Mouse (Mus musculus) hindbrain, embryonic 15.5 days (tissue): ENCODE measurements around the gene Ang5. TPM values are rescaled to one million over a fixed set of nuclear protein-coding genes. Genes with fewer than 3 reads are reported as not detected.
A peak's percentile ranks its signal among the peaks of the same experiment; 100 is the strongest.
"Not testable (repeated sequence)": the region's sequence is repeated elsewhere in the genome, so short reads cannot be mapped to it uniquely, and the experiment has no call there.

ENCODE experiments used
- ATAC-seq: fragments of 200-750 bp; cut with Nextera tagmentation; 2 replicates; pipeline ENCODE4 v1.8.0; 2017; ENCODE audit warnings: low read depth, moderate number of reproducible peaks, moderate TSS enrichment; ENCODE audit not compliant: low FRiP score
- H3K27ac ChIP-seq: fragments of 300-500 bp; sonication (generic); replicated peaks from 2 replicates; pipeline ENCODE4 v1.5.1; 2015; ENCODE audit warnings: mild to moderate bottlenecking, inconsistent platforms
- H3K27me3 ChIP-seq: fragments of 300-500 bp; sonication (generic); 2 replicates; pipeline ENCODE4 v1.6.1; 2015; ENCODE audit warnings: control low read depth, inconsistent platforms
- H3K36me3 ChIP-seq: fragments of 300-500 bp; sonication (generic); 2 replicates; pipeline ENCODE4 v1.6.1; 2015; ENCODE audit warnings: control low read depth, inconsistent platforms
- H3K4me1 ChIP-seq: fragments of 300-500 bp; sonication (generic); replicated peaks from 2 replicates; pipeline ENCODE4 v1.6.1; 2015; ENCODE audit warnings: control low read depth, inconsistent platforms
- H3K4me2 ChIP-seq: fragments of 300-500 bp; sonication (generic); 2 replicates; pipeline ENCODE4 v1.6.1; 2015; ENCODE audit warnings: moderate library complexity, mild to moderate bottlenecking, inconsistent platforms
- H3K4me3 ChIP-seq: fragments of 300-500 bp; sonication (generic); 2 replicates; pipeline ENCODE4 v1.5.1; 2015; ENCODE audit warnings: mild to moderate bottlenecking, inconsistent platforms
- H3K9ac ChIP-seq: fragments of 300-500 bp; sonication (generic); 2 replicates; pipeline ENCODE4 v1.6.1; 2015; ENCODE audit warnings: inconsistent platforms
- H3K9me3 ChIP-seq: fragments of 300-500 bp; sonication (generic); 2 replicates; pipeline ENCODE4 v1.6.1; 2016; ENCODE audit warnings: control low read depth, inconsistent platforms
- WGBS: fragments of 180-500 bp; shearing (Covaris S2); methylation state at CpG from one replicate; pipeline ENCODE4 v1.1.7; 2015; 5-methylcytosine and 5-hydroxymethylcytosine counted together
- polyA plus RNA-seq: library from polyadenylated mRNA; unstranded; fragments of >200 nt; fragmentation: Nextera tagmentation; extraction: Ambion mirVana; gene quantifications from 2 replicates; pipeline ENCODE4 v1.2.1, GENCODE M21; 2015

Ang5 gene
- polyA plus RNA-seq = not detected in 2 replicates

GRCm38 (mm10) chr14:43956769-43957168, at the start of gene Ang5:
Gene Ang5 (plus strand): TSS chr14:43957069.
- ATAC-seq, H3K27ac ChIP-seq: not testable (repeated sequence)

GRCm38 (mm10) chr14:43918214-43918613, 38.7 kb upstream of the Ang5 start:
- H3K4me1 ChIP-seq, H3K27me3 ChIP-seq, H3K4me3 ChIP-seq, H3K27ac ChIP-seq, H3K9me3 ChIP-seq, H3K36me3 ChIP-seq, H3K9ac ChIP-seq, H3K4me2 ChIP-seq, ATAC-seq: not testable (repeated sequence)

More at GRCm38 (mm10) chr14:43956769-43957168, at the start of gene Ang5:
- not testable (repeated sequence) for H3K4me3 ChIP-seq, H3K9me3 ChIP-seq, H3K36me3 ChIP-seq, H3K9ac ChIP-seq, H3K27me3 ChIP-seq, H3K4me2 ChIP-seq, H3K4me1 ChIP-seq
- no CpG with 5 or more reads among the region's 2 CpGs for WGBS

- H3K9ac ChIP-seq, H3K27me3 ChIP-seq, H3K4me2 ChIP-seq, H3K4me1 ChIP-seq, H3K27ac ChIP-seq, H3K4me3 ChIP-seq, H3K9me3 ChIP-seq, ATAC-seq, H3K36me3 ChIP-seq: not testable (repeated sequence)
- WGBS = 90% methylated on average over 3 of the region's 3 CpGs
Observed at GRCm38 (mm10) chr14:43923459-43923858, 33.4 kb upstream of the Ang5 start, which contains the start of gene Ear10. Gene Ear10 (minus strand): TSS chr14:43923559.

- not testable (repeated sequence) for H3K27me3 ChIP-seq, H3K4me1 ChIP-seq, H3K9me3 ChIP-seq, H3K36me3 ChIP-seq
- H3K4me3 ChIP-seq = peak within 1 kb of the TSS; percentile 53
- ATAC-seq = peak; percentile 97
- WGBS = 11% methylated on average over 10 of the region's 10 CpGs
- H3K9ac ChIP-seq = peak within 1 kb of the TSS; percentile 41
- H3K27ac ChIP-seq = peak within 1 kb of the TSS; percentile 84
- peak within 1 kb of the TSS; percentile 54 for H3K4me2 ChIP-seq
Observed at GRCm38 (mm10) chr14:43924688-43925403, 32.0 kb upstream of the Ang5 start, which contains the start of gene Gm8113. Gene Gm8113 (plus strand): TSS chr14:43925390.

GRCm38 (mm10) chr14:43925404-43925950, 31.4 kb upstream of the Ang5 start:
- peak; percentile 83 for ATAC-seq
- peak overlapping the region; percentile 41 for H3K9ac ChIP-seq
- H3K27me3 ChIP-seq, H3K4me1 ChIP-seq, H3K36me3 ChIP-seq, H3K9me3 ChIP-seq: not testable (repeated sequence)
- peak overlapping the region; percentile 54 for H3K4me2 ChIP-seq
- H3K4me3 ChIP-seq = peak overlapping the region; percentile 53
- WGBS = 5% methylated on average over 21 of the region's 21 CpGs
- peak overlapping the region; percentile 84 for H3K27ac ChIP-seq

- H3K4me1 ChIP-seq, H3K36me3 ChIP-seq, H3K4me3 ChIP-seq, H3K27me3 ChIP-seq, H3K9ac ChIP-seq, H3K27ac ChIP-seq, ATAC-seq, H3K9me3 ChIP-seq, H3K4me2 ChIP-seq: not testable (repeated sequence)
- WGBS = 20% methylated on average over 8 of the region's 8 CpGs
Observed at GRCm38 (mm10) chr14:43932991-43933390, 23.9 kb upstream of the Ang5 start.

GRCm38 (mm10) chr14:43933399-43933798, 23.5 kb upstream of the Ang5 start:
- ATAC-seq, H3K27ac ChIP-seq, H3K36me3 ChIP-seq, H3K27me3 ChIP-seq, H3K4me3 ChIP-seq, H3K9me3 ChIP-seq, H3K9ac ChIP-seq, H3K4me1 ChIP-seq, H3K4me2 ChIP-seq: not testable (repeated sequence)
- 53% methylated on average over 5 of the region's 5 CpGs for WGBS

GRCm38 (mm10) chr14:43953382-43953781, 3.5 kb upstream of the Ang5 start:
- not testable (repeated sequence) for H3K4me1 ChIP-seq, H3K36me3 ChIP-seq, H3K4me3 ChIP-seq, H3K4me2 ChIP-seq, ATAC-seq, H3K27me3 ChIP-seq, H3K27ac ChIP-seq, H3K9ac ChIP-seq, H3K9me3 ChIP-seq
- 58% methylated on average over 2 of the region's 2 CpGs for WGBS

GRCm38 (mm10) chr14:43955074-43955473, 1.8 kb upstream of the Ang5 start:
- H3K27ac ChIP-seq, H3K9ac ChIP-seq, H3K9me3 ChIP-seq, H3K4me1 ChIP-seq, ATAC-seq, H3K36me3 ChIP-seq, H3K4me2 ChIP-seq, H3K4me3 ChIP-seq, H3K27me3 ChIP-seq: not testable (repeated sequence)
- no CpG with 5 or more reads among the region's 1 CpGs for WGBS

- no peak for ATAC-seq
- Histone ChIP-seq H3K4me2 (no peak overlapping the region), H3K27me3 (no peaks in the 10 kb centered on the region), H3K9ac (no peak overlapping the region), H3K4me3 (no peak overlapping the region), H3K36me3 (no peaks in the 10 kb centered on the region), H3K27ac (no peak overlapping the region), H3K9me3 (no peaks in the 10 kb centered on the region), H3K4me1 (no peaks in the 10 kb centered on the region)
- 75% methylated on average over 4 of the region's 4 CpGs for WGBS
Observed at GRCm38 (mm10) chr14:43983454-43983853, 26.6 kb downstream of the Ang5 start.

GRCm38 (mm10) chr14:43983897-43984296, 27.0 kb downstream of the Ang5 start:
- Histone ChIP-seq H3K9ac (no peak overlapping the region), H3K36me3 (no peaks in the 10 kb centered on the region), H3K27me3 (no peaks in the 10 kb centered on the region), H3K4me2 (no peak overlapping the region), H3K4me1 (no peaks in the 10 kb centered on the region), H3K4me3 (no peak overlapping the region), H3K9me3 (no peaks in the 10 kb centered on the region), H3K27ac (no peak overlapping the region)
- WGBS = 0% methylated on average over 4 of the region's 4 CpGs
- ATAC-seq = peak; percentile 69; the same call in 1 of the 2 replicates

GRCm38 (mm10) chr14:43986147-43986546, 29.3 kb downstream of the Ang5 start:
- ATAC-seq = no peak
- H3K27me3 ChIP-seq = no peaks in the 10 kb centered on the region
- H3K4me3 ChIP-seq = no peak overlapping the region
- no peaks in the 10 kb centered on the region for H3K4me1 ChIP-seq
- no peak overlapping the region for H3K4me2 ChIP-seq
- no peaks in the 10 kb centered on the region for H3K9me3 ChIP-seq
- no peak overlapping the region for H3K27ac ChIP-seq
- 90% methylated on average over 2 of the region's 2 CpGs for WGBS
- no peak overlapping the region for H3K9ac ChIP-seq
- no peaks in the 10 kb centered on the region for H3K36me3 ChIP-seq
